Mouse (Mus musculus) heart, postnatal 0 days (tissue): ENCODE data around the gene Efcab12. TPM values are rescaled to one million over a fixed set of nuclear protein-coding genes. Genes with fewer than 3 reads are reported as not detected.
A peak's percentile ranks its signal among the peaks of the same experiment; 100 is the strongest.
"Not testable (repeated sequence)": the region's sequence is repeated elsewhere in the genome, so short reads cannot be mapped to it uniquely, and the experiment has no call there.

Experiments used
- ATAC-seq: fragments of 200-750 bp; cut with Nextera tagmentation; 2 replicates; pipeline ENCODE4 v1.8.0; 2017; ENCODE audit warnings: low read depth, moderate number of reproducible peaks, moderate library complexity; ENCODE audit not compliant: insufficient read depth
- DNase-seq: peaks from one replicate; pipeline ENCODE4 v3.0.0-alpha.2; 2016; ENCODE audit warnings: low spot score
- H3K27ac ChIP-seq: fragments of 300-500 bp; sonication (generic); 2 replicates; pipeline ENCODE4 v1.5.1; 2014; ENCODE audit warnings: low read depth, mild to moderate bottlenecking
- H3K27me3 ChIP-seq: fragments of 300-500 bp; sonication (generic); 2 replicates; pipeline ENCODE4 v1.6.1; 2014; ENCODE audit warnings: low read length, mixed read lengths; ENCODE audit not compliant: control insufficient read depth, insufficient read depth
- H3K36me3 ChIP-seq: fragments of 300-500 bp; sonication (generic); replicated peaks from 2 replicates; pipeline ENCODE4 v1.6.1; 2014; ENCODE audit warnings: low read length, mixed read lengths; ENCODE audit not compliant: control insufficient read depth, insufficient read depth
- H3K4me1 ChIP-seq: fragments of 300-500 bp; sonication (generic); 2 replicates; pipeline ENCODE4 v1.6.1; 2014; ENCODE audit warnings: antibody characterized with exemption; ENCODE audit not compliant: control insufficient read depth, insufficient read depth
- H3K4me2 ChIP-seq: fragments of 300-500 bp; sonication (generic); 2 replicates; pipeline ENCODE4 v1.6.1; 2014; ENCODE audit warnings: low read depth, mild to moderate bottlenecking, low read length, moderate library complexity
- H3K4me3 ChIP-seq: fragments of 300-500 bp; sonication (generic); 2 replicates; pipeline ENCODE4 v1.5.1; 2014; ENCODE audit warnings: low read depth, low read length
- H3K9ac ChIP-seq: fragments of 300-500 bp; sonication (generic); replicated peaks from 2 replicates; pipeline ENCODE4 v1.6.1; 2014; ENCODE audit warnings: low read depth, low read length, mixed read lengths
- H3K9me3 ChIP-seq: fragments of 300-500 bp; sonication (generic); replicated peaks from 2 replicates; pipeline ENCODE4 v1.6.1; 2016; ENCODE audit warnings: low read length; ENCODE audit not compliant: control insufficient read depth
- CTCF ChIP-seq: IDR thresholded peaks from 2 replicates; pipeline ENCODE4 v1.5.1; 2016; ENCODE audit warnings: antibody characterized with exemption, control low read depth, low read depth
- EP300 ChIP-seq: IDR thresholded peaks from 2 replicates; pipeline ENCODE4 v1.6.1; 2016; ENCODE audit warnings: antibody characterized with exemption, low read depth
- WGBS: fragments of 180-500 bp; shearing (Covaris S2); extraction: QIAGEN DNeasy Blood & Tissue Kit; methylation state at CpG from one replicate; pipeline ENCODE4 v1.1.7; 2014; 5-methylcytosine and 5-hydroxymethylcytosine counted together
- polyA plus RNA-seq: library from polyadenylated mRNA; unstranded; fragments of >200 nt; fragmentation: Nextera tagmentation; extraction: Ambion mirVana; gene quantifications from 2 replicates; pipeline ENCODE4 v1.2.1, GENCODE M21; 2015
- total RNA-seq: library from RNA; depleted of rRNA; stranded (reverse); fragments of >200 nt; gene quantifications from 2 replicates; pipeline ENCODE4 v1.2.3, GENCODE M21; 2014; ENCODE audit warnings: low replicate concordance

The Efcab12 gene
- total and polyA plus RNA-seq, 2 experiments from 2014 or later: 0.30 TPM; not detected in 1

- Histone ChIP-seq H3K9me3 (no peaks in the 10 kb centered on the region), H3K4me3 (no peak overlapping the region), H3K9ac (no peak overlapping the region), H3K27ac (no peak overlapping the region), H3K36me3 (no peaks in the 10 kb centered on the region), H3K4me2 (no peak overlapping the region), H3K27me3 (no peaks in the 10 kb centered on the region), H3K4me1 (no peaks in the 10 kb centered on the region)
- no peak for DNase-seq
- no peak for TF ChIP-seq EP300
- no peak for TF ChIP-seq CTCF
- ATAC-seq: no peak
- 88% methylated on average over 6 of the region's 6 CpGs for WGBS
Measured at GRCm38 (mm10) chr6:115830779-115831601, 7.2 kb downstream of the Efcab12 start.

- peak; percentile 94 for ATAC-seq
- not testable (repeated sequence) for H3K27ac ChIP-seq, H3K9ac ChIP-seq, H3K27me3 ChIP-seq, H3K36me3 ChIP-seq, H3K4me1 ChIP-seq, H3K9me3 ChIP-seq
- peak; percentile 70 for DNase-seq
- H3K4me2 ChIP-seq: peak overlapping the region; percentile 47
- peak overlapping the region; percentile 15 for H3K4me3 ChIP-seq
- WGBS: 2% methylated on average over 5 of the region's 11 CpGs
- peak; percentile 82 for TF ChIP-seq CTCF
Measured at GRCm38 (mm10) chr6:115823850-115824464, 14.3 kb downstream of the Efcab12 start.

- no peak for DNase-seq
- Histone ChIP-seq H3K27ac (no peak overlapping the region), H3K4me2 (no peak overlapping the region), H3K36me3 (no peaks in the 10 kb centered on the region), H3K27me3 (no peaks in the 10 kb centered on the region), H3K9me3 (no peaks in the 10 kb centered on the region), H3K9ac (no peak overlapping the region), H3K4me3 (no peak overlapping the region), H3K4me1 (no peaks in the 10 kb centered on the region)
- TF ChIP-seq EP300: no peak
- TF ChIP-seq CTCF: no peak
- whole genome bisulfite sequencing: 74% methylated on average over 8 of the region's 8 CpGs
- no peak for ATAC-seq
Measured at GRCm38 (mm10) chr6:115821216-115821993, 16.8 kb downstream of the Efcab12 start.

GRCm38 (mm10) chr6:115818129-115818528, 20.1 kb downstream of the Efcab12 start:
- Histone ChIP-seq H3K27me3 (no peaks in the 10 kb centered on the region), H3K4me3 (no peak overlapping the region), H3K4me1 (peaks cover 7% of the 10 kb centered on the region; the same call in 1 of the 2 replicates), H3K9ac (no peak overlapping the region), H3K27ac (no peak overlapping the region), H3K36me3 (no peaks in the 10 kb centered on the region), H3K4me2 (no peak overlapping the region), H3K9me3 (no peaks in the 10 kb centered on the region)
- DNase-seq (no peak), ATAC-seq (no peak)
- TF ChIP-seq CTCF: no peak
- TF ChIP-seq EP300: no peak
- WGBS: 64% methylated on average over 2 of the region's 2 CpGs

- H3K27me3 ChIP-seq: no peaks in the 10 kb centered on the region
- peaks cover 7% of the 10 kb centered on the region; the same call in 1 of the 2 replicates for H3K4me1 ChIP-seq
- 68% methylated on average over 4 of the region's 4 CpGs for WGBS
- no peak for ATAC-seq
- TF ChIP-seq CTCF: no peak
- TF ChIP-seq EP300: no peak
- H3K4me3 ChIP-seq: no peak overlapping the region
- H3K9ac ChIP-seq: no peak overlapping the region
- no peak for DNase-seq
- H3K27ac ChIP-seq: no peak overlapping the region
- no peak overlapping the region for H3K4me2 ChIP-seq
- no peaks in the 10 kb centered on the region for H3K9me3 ChIP-seq
- H3K36me3 ChIP-seq: no peaks in the 10 kb centered on the region
Measured at GRCm38 (mm10) chr6:115815041-115815440, 23.2 kb downstream of the Efcab12 start.
